Mouse (Mus musculus) natural killer cell, adult 2 months (primary cell): ENCODE data around the gene Polg.

Source experiments
- DNase-seq, 2 experiments: peaks; one replicate each; pipeline ENCODE4 v3.0.0; 2022; ENCODE audit warnings: low spot score in 2 of 2

Polg gene

DNA sequence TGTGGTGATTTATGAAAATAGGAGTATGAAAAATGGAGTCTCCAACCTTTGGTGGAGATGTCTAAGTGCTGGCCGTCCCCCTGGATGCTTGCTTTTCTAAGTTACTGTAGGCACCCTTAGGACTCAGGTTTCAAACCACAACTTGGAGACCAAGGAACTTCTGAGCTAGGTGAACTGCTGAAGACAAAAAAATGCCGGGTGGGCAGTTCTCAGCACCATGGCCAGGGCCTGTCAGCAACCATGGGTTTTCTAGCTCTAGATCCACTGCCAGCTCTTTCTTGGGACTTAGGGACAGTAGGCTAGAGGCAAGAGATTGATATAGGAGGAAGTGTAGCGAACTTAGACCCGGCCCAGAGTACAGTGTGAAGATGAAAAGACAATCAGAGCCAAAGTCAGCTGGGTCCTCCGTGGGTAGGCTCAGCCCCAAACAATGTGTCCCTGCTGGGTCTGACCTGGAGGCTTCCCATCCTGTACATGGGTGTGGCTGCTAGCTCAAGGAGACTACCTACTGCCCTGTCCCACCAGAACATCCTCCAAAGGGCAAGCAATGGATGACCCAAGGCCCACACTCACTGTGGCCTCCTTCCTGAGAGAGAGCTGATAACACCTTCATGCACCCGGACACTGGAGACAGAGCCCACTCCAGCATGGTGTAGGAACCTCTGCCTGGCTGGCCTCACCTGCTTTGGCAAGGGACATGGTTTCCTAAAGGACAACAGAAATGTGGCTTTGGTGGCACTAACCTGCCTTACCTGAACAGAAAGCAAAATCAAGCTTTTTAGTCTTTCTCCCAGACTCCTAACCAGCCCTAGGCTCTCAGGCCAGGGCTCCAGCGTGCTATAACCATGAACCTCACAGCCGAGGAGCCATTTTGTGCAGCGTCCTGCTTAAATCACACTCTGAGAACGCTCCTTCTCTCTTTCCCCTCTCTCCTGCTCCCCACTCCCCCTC, 36.3 kb upstream of the Polg start:
- no peak for DNase-seq

DNA sequence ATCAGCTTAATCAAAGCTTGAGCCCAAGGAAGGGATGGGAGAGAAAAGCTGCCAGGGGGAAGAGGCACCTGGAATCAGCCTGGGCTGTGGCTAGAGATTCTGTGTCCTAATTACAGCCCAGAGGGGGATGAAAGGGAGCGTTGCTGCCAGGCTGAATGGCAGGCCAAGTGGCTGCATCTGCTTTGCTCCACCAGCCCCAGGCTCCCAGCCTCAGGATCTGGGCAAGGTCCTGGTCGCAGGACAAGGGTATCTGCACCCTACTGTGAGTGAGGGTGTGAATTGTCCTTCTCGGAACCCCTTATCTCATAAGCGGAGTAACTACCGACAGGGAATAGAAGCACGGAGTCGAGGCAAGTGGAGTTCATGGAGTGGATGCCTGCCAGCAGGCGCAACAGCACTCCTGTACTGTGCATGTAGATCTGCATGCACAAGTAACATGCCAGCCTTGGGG, 35.4 kb upstream of the Polg start:
- DNase-seq: no peak

DNA sequence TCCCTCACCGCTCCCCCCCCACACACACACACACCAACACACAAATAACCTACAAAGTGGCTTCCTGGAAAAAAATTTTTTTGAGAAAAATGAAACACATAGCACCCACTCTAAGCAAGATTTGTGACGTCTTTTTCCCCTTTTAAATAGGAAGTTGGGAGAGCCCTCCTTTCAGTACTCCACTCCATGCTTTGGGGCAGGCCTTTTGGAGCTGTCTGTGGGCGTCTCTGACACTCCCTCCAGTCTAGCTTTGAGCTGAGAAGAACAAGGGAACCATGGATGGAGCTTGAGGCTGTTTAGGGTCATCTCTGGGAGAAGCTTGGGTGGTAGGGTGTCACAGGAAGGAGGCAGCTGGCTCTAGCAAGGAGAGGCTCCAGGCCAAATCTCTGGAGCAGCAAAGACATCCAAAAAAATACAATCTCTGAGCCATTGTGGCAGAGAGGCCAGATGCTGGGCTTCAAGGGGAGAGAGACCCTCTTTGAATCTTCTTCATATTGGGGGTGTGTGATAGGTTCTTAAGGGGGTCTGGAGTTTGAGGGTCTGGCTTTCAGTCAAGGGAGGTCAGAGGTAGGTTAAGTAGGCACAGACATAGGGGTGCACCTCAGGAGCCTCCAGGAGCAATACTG, 34.6 kb upstream of the Polg start:
- DNase-seq: no peak

DNA sequence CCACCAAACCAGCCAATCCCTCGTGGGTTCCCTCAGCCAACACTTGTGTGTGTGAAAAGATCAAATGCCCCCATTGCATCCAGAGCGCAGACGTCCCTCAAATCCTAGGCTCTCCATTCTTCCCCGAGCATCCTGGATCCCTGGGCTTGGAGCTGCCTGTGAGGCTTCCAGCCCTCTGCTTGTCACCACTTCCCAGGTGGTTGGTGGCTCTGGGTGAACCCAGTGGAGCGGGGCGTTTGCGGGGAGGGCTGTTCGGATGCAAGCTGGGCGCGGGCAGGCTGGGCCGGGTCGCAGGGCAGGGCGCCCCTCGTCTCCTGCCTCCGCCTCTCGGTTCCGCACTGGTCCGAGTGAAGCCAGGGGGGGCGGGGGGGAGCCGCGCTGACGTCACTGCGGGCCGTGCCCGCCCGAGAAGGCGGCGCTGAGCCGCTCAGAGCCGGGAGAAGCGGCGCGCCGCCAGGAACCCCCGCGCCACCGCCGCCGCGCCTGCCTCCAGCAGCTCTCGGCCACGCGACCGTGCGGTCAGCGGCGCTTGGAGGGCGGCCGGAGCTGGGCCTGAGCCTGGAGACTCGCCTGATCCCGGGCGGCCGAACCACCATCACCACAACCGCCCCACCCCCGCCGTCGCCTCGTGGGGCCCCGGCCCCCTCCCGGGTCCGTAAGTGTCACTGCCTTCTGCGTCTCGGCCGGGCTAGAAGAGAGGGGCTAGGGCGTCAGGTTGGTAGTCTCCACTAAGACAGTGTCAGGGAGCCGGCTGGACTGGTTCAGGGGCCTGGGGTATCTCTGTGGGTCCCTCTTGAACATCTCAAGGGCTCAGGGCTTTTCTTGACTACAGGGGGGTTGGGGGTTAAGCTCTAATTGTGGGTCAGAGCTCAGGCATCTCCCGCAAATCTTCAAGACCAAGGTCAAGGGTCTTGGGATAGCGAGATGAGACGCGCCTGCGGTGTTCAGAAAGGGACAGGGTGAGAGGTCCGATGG, 33.7 kb upstream of the Polg start:
- no peak for DNase-seq

DNA sequence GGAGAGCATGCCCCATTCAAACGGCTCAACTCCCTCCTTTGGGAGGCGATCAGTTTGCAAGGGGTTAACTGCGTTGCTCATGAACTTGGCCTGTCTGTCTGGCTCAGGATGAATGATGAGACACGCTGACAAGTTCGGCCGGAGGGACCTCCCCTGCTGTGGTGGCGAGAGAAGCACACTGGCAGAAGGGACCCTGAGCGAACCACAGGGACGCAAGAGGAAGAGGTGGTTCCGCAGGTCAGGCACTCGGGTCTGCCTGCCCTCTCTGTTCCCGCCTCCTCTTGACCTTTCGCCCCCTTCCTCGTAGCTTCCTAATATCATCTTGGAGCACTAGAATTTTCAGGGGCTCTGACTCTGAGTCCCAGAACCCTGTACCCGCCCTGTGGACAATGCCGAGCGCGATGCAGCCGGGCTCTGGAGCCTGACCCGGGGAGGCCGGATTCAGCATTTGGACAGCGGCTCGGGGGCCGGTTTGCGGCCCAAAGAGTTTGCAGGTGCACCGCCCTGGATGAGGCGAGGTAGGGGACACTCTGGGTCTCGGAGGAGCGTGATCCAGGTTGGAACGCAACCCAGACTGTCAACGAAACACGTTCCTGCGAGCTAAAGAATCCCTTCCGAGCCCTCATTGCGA, 32.9 kb upstream of the Polg start:
- DNase-seq: no peak

DNA sequence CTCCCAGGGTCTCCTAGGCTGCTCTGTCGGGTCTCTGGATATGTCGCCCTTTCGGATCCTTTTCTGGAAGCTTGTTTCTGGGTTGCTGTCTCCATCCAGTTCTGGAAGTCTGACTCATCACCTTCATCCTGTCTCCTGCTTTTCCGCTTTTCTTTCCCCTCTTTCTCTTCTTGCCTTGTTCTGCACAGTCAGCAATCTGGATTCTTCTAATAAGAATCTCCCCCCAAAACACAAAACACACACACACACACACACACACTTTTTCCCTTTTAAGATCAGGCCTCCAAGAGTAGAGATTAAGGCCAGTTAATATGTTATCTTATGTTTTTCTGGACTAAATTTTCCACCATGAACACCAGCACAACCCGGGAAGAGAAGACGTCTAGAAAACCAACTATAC, 32.2 kb upstream of the Polg start:
- DNase-seq: no peak

DNA sequence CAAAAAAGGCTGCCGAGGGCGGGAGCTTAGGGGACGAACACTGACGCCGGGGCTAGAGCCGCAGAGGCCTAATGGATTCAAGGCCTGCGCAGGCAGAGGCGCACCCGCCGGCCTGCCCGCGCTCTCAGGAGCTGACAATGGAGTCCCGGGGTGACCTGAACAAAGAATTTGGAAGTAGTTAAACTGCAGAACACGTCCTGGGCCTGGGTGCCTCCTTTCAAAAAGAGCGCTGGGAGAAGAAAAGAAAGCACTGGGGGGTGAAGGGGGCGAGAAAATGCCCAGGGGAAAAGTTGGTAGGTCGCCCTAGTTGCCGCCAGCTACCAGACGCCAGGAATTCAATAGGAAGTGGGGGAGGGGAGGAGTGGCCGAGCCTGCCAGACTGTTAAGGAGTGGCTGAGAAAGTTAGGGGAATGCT, 31.5 kb upstream of the Polg start:
- no peak for DNase-seq

DNA sequence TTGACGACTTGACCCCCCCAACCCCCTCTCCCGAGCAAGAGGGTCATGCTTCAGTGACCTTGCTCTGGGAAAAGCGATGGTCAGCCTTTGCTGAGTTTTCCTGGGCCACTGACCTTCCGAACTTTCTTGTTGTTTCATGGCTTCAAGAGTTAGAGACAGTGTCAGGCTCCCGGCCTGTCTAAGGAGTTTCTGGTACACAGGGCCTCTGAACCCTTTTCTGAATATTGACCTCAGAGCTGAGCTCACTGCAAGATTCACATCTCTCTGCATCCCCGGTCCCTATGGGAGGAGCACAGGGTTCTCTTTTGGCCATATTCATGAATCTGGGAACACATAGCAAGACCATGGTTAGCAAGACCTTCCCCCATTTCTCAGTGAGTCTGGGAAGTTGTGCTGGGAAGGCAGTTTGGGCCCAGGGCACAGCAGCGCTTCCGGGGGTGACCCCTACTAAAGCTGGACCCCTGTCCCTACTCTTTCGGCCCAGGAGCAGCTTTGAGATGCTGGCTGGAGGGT, 30.7 kb upstream of the Polg start:
- DNase-seq: no peak

DNA sequence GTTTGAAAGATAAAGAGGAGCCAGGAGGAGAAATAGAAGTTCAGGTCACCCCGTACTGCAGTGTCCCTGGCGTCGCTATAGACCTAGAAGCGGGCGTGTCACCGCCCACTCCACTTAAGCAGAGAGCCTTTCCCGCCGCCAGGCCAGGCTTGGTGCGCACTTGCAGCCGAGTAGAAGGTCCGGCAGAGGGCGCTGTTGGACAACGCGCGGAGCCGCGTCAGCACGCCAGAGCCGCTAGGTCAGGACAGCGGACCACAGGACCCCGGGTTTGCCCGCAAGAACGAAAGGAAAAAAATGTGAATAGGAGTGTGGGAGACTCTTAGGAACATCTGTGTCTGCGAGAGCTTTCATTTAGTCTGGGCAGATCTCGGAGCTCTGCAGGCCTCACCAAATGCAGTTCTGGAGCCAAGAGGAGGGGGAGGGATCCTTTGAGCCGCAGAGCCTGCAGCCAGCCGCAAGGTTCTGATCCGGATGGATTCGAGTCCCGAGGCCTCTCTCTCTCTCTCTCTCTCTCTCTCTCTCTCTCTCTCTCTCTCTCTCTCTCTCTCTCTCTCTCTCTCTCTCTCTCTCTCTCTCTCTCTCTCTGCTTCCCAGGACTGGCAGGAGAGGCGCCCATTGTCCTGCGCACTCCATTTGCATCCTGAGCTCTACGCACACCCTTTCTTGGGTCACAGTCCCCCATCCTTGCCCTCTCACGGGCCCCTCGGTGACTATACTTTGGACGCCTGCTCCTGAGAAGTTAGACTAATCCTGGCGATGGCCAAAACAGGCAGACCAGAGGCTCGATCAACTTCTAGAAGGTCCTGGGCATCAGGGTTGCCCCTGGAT, 30.0 kb upstream of the Polg start:
- peak; percentile 65 to 80 for DNase-seq

DNA sequence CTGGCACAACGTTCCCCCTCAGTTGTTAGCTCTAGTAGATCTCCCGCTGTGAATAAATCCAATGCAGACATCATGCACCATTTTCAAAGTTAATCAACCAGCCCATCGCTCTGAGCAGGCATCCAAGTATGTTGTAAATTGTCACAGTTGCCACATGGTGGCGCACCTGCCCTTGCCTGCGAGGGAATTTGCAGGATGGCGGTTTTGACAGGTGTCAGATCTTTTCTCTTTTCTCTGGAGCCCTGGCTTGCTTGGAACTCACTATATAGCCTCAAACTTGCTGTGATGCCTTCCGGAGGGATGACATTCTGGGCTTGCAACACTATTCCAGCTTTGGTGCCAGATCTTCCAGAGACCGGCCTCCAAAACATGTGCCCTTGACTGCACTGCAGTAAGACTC, 27.8 kb upstream of the Polg start:
- DNase-seq: peak in 1 of 2 experiments; percentile 36

DNA sequence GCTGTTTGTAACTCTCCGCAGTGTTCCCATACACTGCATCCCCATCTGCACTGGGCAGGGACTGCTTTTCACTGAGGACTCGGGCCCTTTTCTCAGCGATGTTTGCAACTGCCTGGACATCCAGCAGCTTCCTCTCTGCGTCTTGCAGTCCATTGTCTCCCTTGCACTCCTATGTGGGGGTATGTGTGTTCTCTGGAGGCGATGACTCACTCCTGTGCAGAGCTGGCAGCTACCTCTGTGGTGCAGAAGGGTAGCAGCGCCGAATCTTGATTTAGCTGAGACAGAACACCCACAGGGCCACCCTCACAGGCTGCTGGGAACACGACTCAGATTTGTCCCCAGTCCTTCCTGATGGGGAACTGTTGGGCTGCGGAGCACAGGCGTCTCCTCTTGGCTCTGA, 20.4 kb upstream of the Polg start:
- no peak for DNase-seq

DNA sequence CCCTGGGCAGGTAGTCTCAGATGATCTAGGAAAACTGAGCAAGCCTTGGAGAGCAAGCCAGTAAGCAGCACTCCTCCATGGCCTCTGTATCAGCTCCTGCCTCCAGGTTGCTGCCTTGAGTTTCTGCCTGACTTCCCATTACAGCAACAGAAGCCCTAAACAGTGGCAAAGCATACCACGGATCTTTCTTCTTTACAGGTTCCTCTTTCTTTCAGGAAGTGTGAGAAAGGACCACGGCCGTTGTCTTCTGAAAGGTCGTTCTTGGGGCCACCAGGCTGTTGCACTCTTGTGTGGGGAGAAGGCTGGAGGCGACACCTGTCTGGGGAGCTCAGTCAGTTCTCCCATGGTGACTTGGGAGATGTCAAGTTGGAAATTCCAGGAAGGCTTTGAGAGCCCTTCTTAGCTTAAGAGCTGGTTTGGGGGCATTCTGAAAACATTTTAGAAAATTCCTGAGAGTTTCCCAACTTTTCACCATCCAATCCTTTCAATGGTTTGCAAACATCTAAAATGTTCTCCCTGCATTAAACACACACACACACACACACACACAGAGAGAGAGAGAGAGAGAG, 8.8 kb upstream of the Polg start:
- no peak for DNase-seq

DNA sequence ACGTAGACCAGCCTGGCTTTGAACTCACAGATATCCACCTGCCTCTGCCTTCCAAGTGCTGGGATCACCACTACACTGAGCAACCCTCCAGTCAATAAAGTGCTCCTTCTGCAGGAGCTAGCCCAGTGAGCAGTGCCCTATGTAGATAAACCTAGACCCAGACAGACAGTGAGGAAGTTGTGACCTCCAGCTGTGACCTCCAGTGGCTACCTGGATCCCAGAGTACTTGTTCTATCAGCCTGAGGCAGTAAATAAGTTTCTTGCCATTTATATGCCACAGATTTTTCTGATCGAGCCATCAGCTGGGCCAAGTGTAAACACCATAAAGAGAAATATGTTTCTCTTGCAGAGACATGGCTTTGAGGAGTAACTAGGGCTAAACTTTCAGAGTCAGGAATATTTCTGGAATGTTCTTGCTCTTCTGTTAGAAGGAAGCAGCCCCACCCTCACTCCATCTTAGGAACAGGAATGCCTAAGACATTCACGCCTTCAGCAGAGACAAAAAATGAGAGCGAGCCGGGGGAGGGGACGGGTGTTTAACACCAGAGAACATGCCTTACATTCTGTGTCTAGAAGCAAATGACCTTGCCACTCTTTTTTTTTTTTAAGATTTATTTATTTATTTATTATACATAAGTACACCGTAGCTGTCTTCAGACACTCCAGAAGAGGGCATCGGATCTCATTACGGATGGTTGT, 7.5 kb upstream of the Polg start:
- DNase-seq: no peak

DNA sequence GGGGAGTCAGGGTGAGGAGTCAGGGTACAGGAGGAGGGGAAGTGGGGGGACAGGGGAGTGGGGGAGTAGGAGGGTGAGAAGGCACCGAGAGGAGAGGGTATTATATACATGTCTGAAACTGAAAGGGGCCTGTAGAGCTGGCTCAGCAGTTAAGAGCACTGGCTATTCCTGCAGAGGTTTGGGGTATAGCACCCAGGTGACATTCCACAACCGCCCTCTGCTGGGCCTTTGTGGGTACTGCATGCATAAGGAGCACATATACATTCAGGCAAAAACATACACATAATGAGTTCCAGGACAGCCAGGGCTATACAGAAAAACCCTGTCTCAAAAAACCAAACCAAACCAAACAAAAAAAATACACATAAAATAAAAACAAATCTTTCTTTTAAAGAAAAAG, 6.6 kb upstream of the Polg start:
- no peak for DNase-seq

DNA sequence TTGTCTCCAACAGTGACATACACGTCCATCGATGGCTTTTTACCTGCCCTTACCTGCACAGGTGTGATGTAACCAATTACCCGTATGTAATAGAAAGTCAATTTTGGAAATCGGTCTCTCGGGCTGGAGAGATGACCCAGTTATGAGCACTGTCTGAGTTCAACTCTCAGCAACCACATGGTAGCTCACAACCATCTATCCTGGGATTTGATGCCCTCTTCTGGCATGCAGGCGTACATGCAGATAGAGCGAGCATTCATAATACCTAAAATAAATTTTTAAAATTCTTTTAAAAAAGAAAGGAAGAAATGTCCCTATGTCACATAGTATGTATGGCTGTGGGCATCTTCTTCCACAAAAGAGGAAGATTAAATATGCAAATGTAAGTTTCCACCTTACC, 5.3 kb upstream of the Polg start:
- no peak for DNase-seq

DNA sequence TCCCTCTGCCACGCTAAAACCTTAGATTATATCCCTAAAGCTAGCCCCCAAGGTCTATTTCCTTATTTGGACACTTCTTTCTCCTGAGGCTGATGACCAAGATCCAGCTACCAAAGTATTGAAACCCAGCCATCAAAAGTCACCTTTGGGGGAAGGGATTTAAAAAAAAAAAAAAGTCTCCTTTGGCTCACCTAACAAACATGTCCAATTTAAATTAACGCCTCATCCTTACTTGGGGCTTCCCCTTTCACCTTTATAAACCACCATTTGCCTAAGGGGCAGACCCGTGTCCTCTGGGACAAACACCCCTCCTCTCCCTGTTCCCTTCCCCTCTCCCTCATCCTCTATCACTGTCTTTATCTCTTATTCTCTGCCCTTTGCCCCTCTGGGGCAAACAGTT, 4.6 kb upstream of the Polg start:
- DNase-seq: no peak

DNA sequence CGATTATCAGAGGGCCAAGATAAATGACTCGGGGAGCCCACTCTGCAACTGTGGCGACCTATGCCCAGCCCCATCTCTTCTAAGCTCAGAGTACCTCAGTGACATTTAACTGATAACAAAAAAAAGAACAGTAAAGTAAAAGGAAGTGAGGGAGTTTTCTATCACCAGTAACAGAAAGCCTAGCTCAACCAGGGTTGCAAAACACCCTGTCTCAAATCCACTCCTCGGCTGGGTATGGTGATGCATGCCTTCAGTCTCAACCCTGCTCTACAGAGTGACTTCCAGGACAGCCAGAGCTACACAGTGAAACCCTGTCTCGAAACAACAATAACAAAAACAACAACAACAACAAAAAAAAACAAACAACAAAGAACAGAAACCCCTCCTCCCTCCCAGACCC, 3.6 kb upstream of the Polg start:
- DNase-seq: no peak

DNA sequence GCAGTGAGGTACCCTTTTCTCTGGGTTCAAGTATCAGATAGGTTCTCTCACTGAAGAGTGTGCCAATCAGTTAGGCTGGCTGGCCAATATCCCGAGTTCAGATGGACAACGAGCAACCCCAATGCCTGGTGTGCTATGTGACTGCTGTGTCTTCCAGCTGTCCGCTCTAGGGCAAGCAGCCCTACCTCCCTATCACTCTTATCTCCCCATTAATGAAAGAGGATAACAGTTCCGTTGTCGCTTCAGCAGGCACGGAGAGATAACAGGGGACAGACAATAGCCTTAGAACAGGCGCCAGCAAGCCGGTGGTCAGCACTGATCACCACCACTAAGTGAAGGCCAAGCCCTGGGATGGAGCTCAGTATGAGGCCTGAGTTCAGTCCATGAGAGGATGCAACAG, 2.8 kb upstream of the Polg start:
- no peak for DNase-seq

DNA sequence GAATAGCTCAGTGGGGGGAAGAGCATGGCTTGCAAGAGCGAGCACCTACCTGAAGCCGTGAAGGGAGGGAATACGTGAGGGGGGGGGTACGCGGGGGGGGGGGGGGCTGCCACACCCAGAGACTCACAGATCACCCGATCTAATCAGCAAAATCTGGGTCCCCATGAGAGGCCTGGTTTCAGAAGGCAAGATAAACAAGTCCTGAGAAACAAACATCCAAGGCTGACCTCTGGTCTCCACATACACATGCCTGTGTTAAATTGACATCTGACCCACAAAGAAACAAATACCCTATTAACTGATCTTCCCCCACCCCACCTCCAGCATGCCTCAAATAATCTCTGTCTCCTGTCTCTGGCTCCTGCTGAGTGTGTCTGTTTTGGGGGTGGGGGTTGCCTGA, 1.8 kb upstream of the Polg start:
- no peak for DNase-seq
